Mouse (Mus musculus) thymus, adult 2 months (tissue): ENCODE data around the gene Smarcb1.

Experiments used
- CTCF ChIP-seq: fragments of 200-500 bp; IDR thresholded peaks from 2 replicates; pipeline ENCODE4 v1.5.1; 2012; ENCODE audit warnings: mild to moderate bottlenecking, control low read depth, low read length, moderate library complexity, borderline replicate concordance; ENCODE audit not compliant: control insufficient read depth, poor library complexity, insufficient read depth; ENCODE audit errors: extremely low read depth
- POLR2A ChIP-seq: fragments of 200-500 bp; IDR thresholded peaks from 2 replicates; pipeline ENCODE4 v1.6.1; 2012; ENCODE audit warnings: mild to moderate bottlenecking, low read length, control low read depth, moderate library complexity; ENCODE audit not compliant: control insufficient read depth, poor library complexity, insufficient read depth; ENCODE audit errors: extremely low read depth

DNA sequence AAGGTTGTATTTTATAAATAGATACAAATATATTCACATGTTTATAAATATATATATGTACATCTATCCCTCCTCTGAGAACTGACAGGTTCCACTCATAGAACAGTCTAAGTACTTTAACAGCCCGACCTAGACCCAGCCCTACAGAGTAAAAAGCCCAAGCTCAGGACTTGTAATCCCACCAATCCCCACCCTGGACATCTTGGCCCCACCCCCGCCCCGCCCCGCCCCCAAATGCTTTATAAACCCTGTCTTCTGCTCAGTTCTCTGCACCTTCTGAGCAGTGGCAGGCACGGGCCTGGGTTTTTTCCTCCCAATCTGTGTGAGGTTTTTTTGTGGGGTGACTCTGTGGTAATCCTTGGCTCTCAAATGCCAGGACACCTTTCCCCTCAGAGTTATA lies 67.3 kb downstream of the Smarcb1 start:
- TF ChIP-seq CTCF (no peak), POLR2A (no peak)
